Mouse (Mus musculus) brain, embryonic 14.5 days (tissue): ENCODE measurements at regions not wholly inside any gene's neighbourhood (a gene's known extent, or its start where the extent isn't known, plus 50 kb on each side); places are given as distances from the start of the nearest gene placed in this dataset.

ENCODE experiments used
- CTCF ChIP-seq: fragments of 200-500 bp; IDR thresholded peaks from 2 replicates; pipeline ENCODE4 v1.5.1; 2012; ENCODE audit warnings: inconsistent platforms, mild to moderate bottlenecking, moderate library complexity, borderline replicate concordance; ENCODE audit not compliant: insufficient read depth, insufficient read length; ENCODE audit errors: extremely low read depth
- POLR2A ChIP-seq: fragments of 200-500 bp; IDR thresholded peaks from 2 replicates; pipeline ENCODE4 v1.6.1; 2012; ENCODE audit warnings: mild to moderate bottlenecking, inconsistent platforms, borderline replicate concordance; ENCODE audit not compliant: poor library complexity, insufficient read depth, insufficient read length, severe bottlenecking; ENCODE audit errors: extremely low read depth

DNA sequence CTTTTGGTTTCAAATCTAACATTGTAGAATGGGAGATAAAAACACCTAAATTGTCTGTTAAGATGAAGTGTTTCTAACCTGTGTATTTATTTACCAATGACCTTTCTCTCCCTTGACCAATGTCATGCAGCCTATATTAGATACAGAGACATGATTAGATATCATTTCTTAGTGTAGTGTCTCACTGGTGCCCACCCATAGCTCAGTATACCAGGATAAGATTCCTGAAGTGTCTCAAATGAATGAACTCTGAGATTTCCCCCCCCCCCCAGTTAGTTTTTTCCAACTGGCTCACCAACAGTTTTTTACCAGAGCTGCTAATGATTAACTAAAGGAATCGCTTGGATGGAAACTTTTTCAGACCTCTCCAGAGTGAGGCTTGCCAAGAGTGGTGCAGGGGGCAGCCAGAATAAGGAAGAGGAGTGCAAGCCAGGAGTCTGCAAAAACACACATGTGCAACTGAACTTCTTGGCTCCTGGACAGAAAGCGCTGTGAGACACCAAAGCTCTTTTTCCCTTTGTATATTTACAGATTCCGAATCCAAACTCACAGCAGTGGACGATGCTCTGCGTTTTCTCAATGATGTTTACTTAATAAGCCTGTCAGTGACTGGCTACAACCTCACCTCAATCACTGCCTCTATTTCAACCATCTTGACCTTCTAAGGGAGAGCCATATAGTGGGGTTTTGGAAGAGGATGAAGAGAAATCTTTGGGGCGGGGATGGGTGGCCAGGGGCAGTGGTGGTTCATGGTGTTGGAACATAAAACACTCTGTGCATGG is 70.0 kb downstream of the Btg1 start:
- TF ChIP-seq CTCF (no peak), POLR2A (no peak)
